Mouse (Mus musculus) mouse embryonic stem cell (cell line): ENCODE measurements around the gene Dcst1.

Source experiments
- in situ Hi-C, 2 experiments: fragments of 300-500 bp; cut with MboI; formaldehyde crosslinking; loops; 1 replicate in 1 of 2; 3 replicates in 1 of 2; pipeline ENCODE4 v1.14.3; 2019 to 2020; ENCODE audit warnings: low sequenced_read_pairs in 2 of 2, low pct_unique_long_range_greater_than_20kb in 1 of 2, mixed read lengths in 1 of 2; ENCODE audit not compliant: unreplicated experiment in 1 of 2

The Dcst1 gene

GRCm38 (mm10) chr3:89365153-89365485, at the start of gene Dcst1:
TSS of gene Dcst1 (minus strand) at chr3:89365253.
- in situ Hi-C loops = no loop called here

GRCm38 (mm10) chr3:89411490-89412393, 46.7 kb upstream of the Dcst1 start, which contains the start of gene Flad1:
TSS of gene Flad1 (minus strand) at chr3:89411870.
- in situ Hi-C loops = no loop called here

GRCm38 (mm10) chr3:89410864-89411263, 45.8 kb upstream of the Dcst1 start:
- in situ Hi-C loops = no loop called here

GRCm38 (mm10) chr3:89409701-89410100, 44.6 kb upstream of the Dcst1 start:
- in situ Hi-C loops = no loop called here

GRCm38 (mm10) chr3:89408448-89408847, 43.4 kb upstream of the Dcst1 start:
- in situ Hi-C loops = no loop called here

- in situ Hi-C loops = no loop called here
These were observed 41.8 kb upstream of the Dcst1 start for GRCm38 (mm10) chr3:89406887-89407286.

GRCm38 (mm10) chr3:89402693-89403092, 37.6 kb upstream of the Dcst1 start, which contains the start of gene Lenep:
TSS of gene Lenep (minus strand) at chr3:89402793.
- in situ Hi-C loops = no loop called here

GRCm38 (mm10) chr3:89401329-89401728, 36.3 kb upstream of the Dcst1 start:
- in situ Hi-C loops = no loop called here

GRCm38 (mm10) chr3:89396654-89397005, 31.6 kb upstream of the Dcst1 start:
- in situ Hi-C loops = no loop called here

- in situ Hi-C loops = no loop called here
These were observed 31.0 kb upstream of the Dcst1 start for GRCm38 (mm10) chr3:89395806-89396653.

GRCm38 (mm10) chr3:89395419-89395805, 30.4 kb upstream of the Dcst1 start:
- in situ Hi-C loops = no loop called here

GRCm38 (mm10) chr3:89394894-89395256, 29.8 kb upstream of the Dcst1 start:
- in situ Hi-C loops = no loop called here

- in situ Hi-C loops = no loop called here
These were observed 29.2 kb upstream of the Dcst1 start, which contains the start of gene Zbtb7b for GRCm38 (mm10) chr3:89394006-89394893. TSS of gene Zbtb7b (minus strand) at chr3:89394776.

- in situ Hi-C loops = no loop called here
These were observed 28.6 kb upstream of the Dcst1 start for GRCm38 (mm10) chr3:89393605-89394004.

- in situ Hi-C loops = no loop called here
These were observed 27.8 kb upstream of the Dcst1 start for GRCm38 (mm10) chr3:89392871-89393311.

GRCm38 (mm10) chr3:89391663-89392511, 26.8 kb upstream of the Dcst1 start:
- in situ Hi-C loops = no loop called here

- in situ Hi-C loops = no loop called here
These were observed 25.9 kb upstream of the Dcst1 start for GRCm38 (mm10) chr3:89390699-89391662.
